Mouse (Mus musculus): ENCODE measurements around the gene Fbxl22. TPM values are rescaled to one million over a fixed set of nuclear protein-coding genes. Genes with fewer than 3 reads are reported as not detected.

The Fbxl22 gene
- 2.0 and 2.7 TPM in 2 replicates for polyA plus RNA-seq (2014; fragmentation: Nextera tagmentation; extraction: Ambion mirVana)

DNA sequence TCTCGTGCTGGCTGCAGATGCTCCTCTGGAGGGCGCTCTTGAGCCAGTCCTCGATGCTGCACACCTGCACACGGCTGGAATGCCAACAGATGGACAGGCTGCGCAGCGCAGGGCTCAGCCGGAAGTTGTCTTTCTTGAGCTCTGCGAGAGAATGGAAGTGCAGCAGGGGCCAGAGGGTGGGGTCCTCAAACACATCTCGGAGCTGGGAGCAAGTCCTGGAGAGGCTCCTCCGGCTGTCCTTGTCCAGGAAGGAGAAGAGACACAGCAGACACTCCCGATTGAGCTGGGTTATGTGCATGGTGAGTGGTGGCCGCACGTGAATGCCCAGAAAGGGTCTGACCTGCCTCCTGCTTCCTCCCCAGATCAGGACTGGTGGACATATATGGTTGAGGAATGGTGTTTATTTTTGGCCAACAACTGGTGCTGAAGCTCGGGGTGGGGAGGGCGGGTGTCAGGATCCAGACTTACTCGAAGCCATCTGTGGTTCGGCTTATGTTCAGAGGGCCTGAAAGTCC, at the start of gene Fbxl22:
Gene Fbxl22 (minus strand): TSS at position 338 of the 515 bp plus-strand sequence.
- H3K4me1 ChIP-seq (replicated peaks; ENCODE audit: control insufficient read depth, insufficient read depth, low read length): no peaks in the 10 kb centered on the region
- H3K9me3 ChIP-seq (ENCODE audit: control insufficient read depth, low read length): no peaks in the 10 kb centered on the region
- peak within 1 kb of the TSS; percentile 39; the same call in 1 of the 2 replicates for H3K27ac ChIP-seq (ENCODE audit: low read depth, low read length)
- H3K27me3 ChIP-seq (ENCODE audit: control insufficient read depth, insufficient read depth, low read length): no peaks in the 10 kb centered on the region
- no peak within 1 kb of the TSS for H3K4me3 ChIP-seq (ENCODE audit: low read depth, low read length)
- 79% methylated on average over 17 of the region's 17 CpGs for WGBS
- no peak within 1 kb of the TSS for H3K9ac ChIP-seq (ENCODE audit: low read depth, low read length)
- no peak within 1 kb of the TSS for H3K4me2 ChIP-seq (replicated peaks; ENCODE audit: low read depth, low read length)
- H3K36me3 ChIP-seq (ENCODE audit: control insufficient read depth, insufficient read depth, low read length): peaks cover 9% of the 10 kb centered on the region; the same call in 1 of the 2 replicates
- ATAC-seq (ENCODE audit: low FRiP score) (no peak), DNase-seq (ENCODE audit: low spot score) (peak; percentile 35)

DNA sequence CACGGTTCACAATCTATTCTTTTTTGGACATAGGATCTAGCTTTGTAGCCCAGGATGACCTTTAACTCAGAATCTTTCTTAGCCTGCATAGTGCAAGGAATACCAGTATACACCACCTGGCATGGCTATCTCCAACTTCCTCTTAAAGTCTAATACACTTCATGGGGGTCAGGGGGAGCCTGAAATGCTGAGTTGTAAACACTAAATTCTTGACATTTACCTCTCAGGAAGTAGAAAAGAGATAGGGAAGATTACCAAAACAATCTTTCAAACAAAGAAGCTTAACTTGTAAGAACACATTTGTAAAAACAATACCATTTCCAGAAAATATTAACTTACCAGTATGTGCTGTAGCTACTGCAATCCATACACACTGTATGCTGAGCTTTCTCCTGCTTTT, 47.8 kb upstream of the Fbxl22 start:
- no peak overlapping the region for H3K4me3 ChIP-seq (ENCODE audit: low read depth, low read length)
- no peak overlapping the region for H3K4me2 ChIP-seq (replicated peaks; ENCODE audit: low read depth, low read length)
- H3K27me3 ChIP-seq (ENCODE audit: control insufficient read depth, insufficient read depth, low read length): no peaks in the 10 kb centered on the region
- H3K4me1 ChIP-seq (replicated peaks; ENCODE audit: control insufficient read depth, insufficient read depth, low read length): no peaks in the 10 kb centered on the region
- H3K9ac ChIP-seq (ENCODE audit: low read depth, low read length): no peak overlapping the region
- H3K36me3 ChIP-seq (ENCODE audit: control insufficient read depth, insufficient read depth, low read length): no peaks in the 10 kb centered on the region
- no peaks in the 10 kb centered on the region for H3K9me3 ChIP-seq (ENCODE audit: control insufficient read depth, low read length)
- DNase-seq (ENCODE audit: low spot score) (no peak), ATAC-seq (ENCODE audit: low FRiP score) (no peak)
- WGBS: 89% methylated on average over 1 of the region's 1 CpGs
- H3K27ac ChIP-seq (ENCODE audit: low read depth, low read length): no peak overlapping the region

DNA sequence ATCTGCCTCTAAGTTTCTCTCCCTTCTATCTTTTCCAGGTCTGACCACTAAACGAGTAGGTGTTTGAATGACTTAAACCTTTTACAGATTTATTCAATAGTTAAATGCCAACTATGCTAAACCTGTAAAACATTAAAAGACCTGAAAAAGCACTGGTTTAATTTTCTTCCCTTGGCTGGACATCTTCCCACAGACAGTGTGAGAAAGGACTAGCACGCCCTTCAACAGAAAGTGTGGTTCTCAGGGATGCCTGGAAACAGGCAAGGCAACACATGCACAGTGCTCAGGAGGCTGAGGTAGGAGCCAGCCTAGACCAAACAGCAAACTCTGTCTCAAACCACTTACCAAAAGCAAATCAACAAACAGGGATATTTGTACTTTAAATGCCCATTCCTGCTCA, 47.1 kb upstream of the Fbxl22 start:
- no peaks in the 10 kb centered on the region for H3K9me3 ChIP-seq (ENCODE audit: control insufficient read depth, low read length)
- ATAC-seq (ENCODE audit: low FRiP score): no peak
- H3K27ac ChIP-seq (ENCODE audit: low read depth, low read length): no peak overlapping the region
- H3K4me1 ChIP-seq (replicated peaks; ENCODE audit: control insufficient read depth, insufficient read depth, low read length): no peaks in the 10 kb centered on the region
- DNase-seq (ENCODE audit: low spot score): no peak
- H3K4me2 ChIP-seq (replicated peaks; ENCODE audit: low read depth, low read length): no peak overlapping the region
- no peak overlapping the region for H3K4me3 ChIP-seq (ENCODE audit: low read depth, low read length)
- H3K9ac ChIP-seq (ENCODE audit: low read depth, low read length): no peak overlapping the region
- no peaks in the 10 kb centered on the region for H3K36me3 ChIP-seq (ENCODE audit: control insufficient read depth, insufficient read depth, low read length)
- H3K27me3 ChIP-seq (ENCODE audit: control insufficient read depth, insufficient read depth, low read length): no peaks in the 10 kb centered on the region
- 90% methylated on average over 2 of the region's 2 CpGs for WGBS

DNA sequence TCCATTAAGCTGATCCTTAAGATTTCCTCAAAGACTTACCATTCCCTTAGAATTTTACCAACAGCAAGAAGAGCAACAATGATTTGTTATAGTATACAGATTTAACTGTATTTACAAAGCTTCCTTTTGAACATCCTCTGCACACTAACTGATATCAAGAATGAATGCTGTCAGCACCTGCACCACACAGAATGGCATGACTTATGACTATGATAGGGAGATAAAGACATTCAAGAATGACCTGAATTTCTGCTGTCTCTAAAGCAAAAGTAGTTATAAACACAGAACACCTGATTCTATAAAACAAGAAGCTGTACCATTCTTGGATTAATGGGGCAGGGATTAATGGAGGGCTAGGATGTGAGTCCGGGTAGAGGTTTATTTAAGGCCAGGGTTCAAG, 46.3 kb upstream of the Fbxl22 start:
- no peak for ATAC-seq (ENCODE audit: low FRiP score)
- Histone ChIP-seq H3K27me3 (ENCODE audit: control insufficient read depth, insufficient read depth, low read length) (no peaks in the 10 kb centered on the region), H3K9me3 (ENCODE audit: control insufficient read depth, low read length) (no peaks in the 10 kb centered on the region), H3K36me3 (ENCODE audit: control insufficient read depth, insufficient read depth, low read length) (no peaks in the 10 kb centered on the region), H3K27ac (ENCODE audit: low read depth, low read length) (no peak overlapping the region), H3K4me3 (ENCODE audit: low read depth, low read length) (no peak overlapping the region), H3K9ac (ENCODE audit: low read depth, low read length) (no peak overlapping the region), H3K4me1 (replicated peaks; ENCODE audit: control insufficient read depth, insufficient read depth, low read length) (no peaks in the 10 kb centered on the region), H3K4me2 (replicated peaks; ENCODE audit: low read depth, low read length) (no peak overlapping the region)
- no peak for DNase-seq (ENCODE audit: low spot score)
- WGBS: 92% methylated on average over 1 of the region's 1 CpGs

DNA sequence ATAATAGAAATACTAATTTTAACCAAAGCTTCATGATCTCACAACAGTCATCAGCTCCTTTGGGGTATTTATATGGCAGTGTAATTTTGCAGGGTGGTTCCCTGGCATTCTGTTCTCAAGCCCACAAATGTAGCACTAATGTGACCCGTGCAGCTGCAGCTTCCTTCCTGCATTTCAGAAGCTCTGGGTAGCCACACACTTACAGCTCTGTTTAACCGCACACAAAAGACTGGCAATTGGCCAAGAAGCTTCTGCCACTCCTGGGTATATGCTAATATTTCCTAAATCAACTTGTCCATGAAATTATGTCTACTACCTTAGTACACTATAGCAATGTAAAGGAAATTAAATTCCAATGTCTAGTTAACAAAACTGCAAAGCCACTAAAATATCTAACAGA, 45.9 kb upstream of the Fbxl22 start:
- Histone ChIP-seq H3K4me3 (ENCODE audit: low read depth, low read length) (no peak overlapping the region), H3K4me1 (replicated peaks; ENCODE audit: control insufficient read depth, insufficient read depth, low read length) (no peaks in the 10 kb centered on the region), H3K9me3 (ENCODE audit: control insufficient read depth, low read length) (no peaks in the 10 kb centered on the region), H3K27ac (ENCODE audit: low read depth, low read length) (no peak overlapping the region), H3K9ac (ENCODE audit: low read depth, low read length) (no peak overlapping the region), H3K36me3 (ENCODE audit: control insufficient read depth, insufficient read depth, low read length) (no peaks in the 10 kb centered on the region), H3K4me2 (replicated peaks; ENCODE audit: low read depth, low read length) (no peak overlapping the region), H3K27me3 (ENCODE audit: control insufficient read depth, insufficient read depth, low read length) (no peaks in the 10 kb centered on the region)
- DNase-seq (ENCODE audit: low spot score): peak; percentile 28
- 75% methylated on average over 2 of the region's 2 CpGs for WGBS
- ATAC-seq (ENCODE audit: low FRiP score): no peak

DNA sequence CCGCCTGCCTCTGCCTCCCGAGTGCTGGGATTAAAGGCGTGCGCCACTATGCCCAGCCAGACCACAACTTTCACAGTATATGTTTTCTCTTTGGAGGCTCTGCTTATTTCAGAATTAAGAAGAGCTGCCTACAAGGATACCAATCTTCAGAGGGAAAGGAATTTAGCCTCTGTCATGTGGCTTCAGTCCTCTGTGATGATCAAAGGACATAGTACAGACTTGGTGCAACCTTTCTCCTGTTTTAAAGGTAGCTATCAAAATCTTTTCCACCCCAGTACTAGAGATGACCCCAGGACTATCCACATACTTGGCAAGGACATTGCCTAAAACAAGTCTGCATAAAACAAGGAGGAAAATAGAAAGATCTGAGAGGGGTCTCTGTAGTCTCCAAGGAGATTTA, 44.6 kb upstream of the Fbxl22 start:
- Histone ChIP-seq H3K27me3 (ENCODE audit: control insufficient read depth, insufficient read depth, low read length) (no peaks in the 10 kb centered on the region), H3K27ac (ENCODE audit: low read depth, low read length) (no peak overlapping the region), H3K9me3 (ENCODE audit: control insufficient read depth, low read length) (no peaks in the 10 kb centered on the region), H3K4me1 (replicated peaks; ENCODE audit: control insufficient read depth, insufficient read depth, low read length) (no peaks in the 10 kb centered on the region), H3K9ac (ENCODE audit: low read depth, low read length) (no peak overlapping the region), H3K4me3 (ENCODE audit: low read depth, low read length) (no peak overlapping the region), H3K36me3 (ENCODE audit: control insufficient read depth, insufficient read depth, low read length) (no peaks in the 10 kb centered on the region), H3K4me2 (replicated peaks; ENCODE audit: low read depth, low read length) (no peak overlapping the region)
- WGBS: 85% methylated on average over 4 of the region's 4 CpGs
- no peak for ATAC-seq (ENCODE audit: low FRiP score)
- DNase-seq (ENCODE audit: low spot score): no peak

DNA sequence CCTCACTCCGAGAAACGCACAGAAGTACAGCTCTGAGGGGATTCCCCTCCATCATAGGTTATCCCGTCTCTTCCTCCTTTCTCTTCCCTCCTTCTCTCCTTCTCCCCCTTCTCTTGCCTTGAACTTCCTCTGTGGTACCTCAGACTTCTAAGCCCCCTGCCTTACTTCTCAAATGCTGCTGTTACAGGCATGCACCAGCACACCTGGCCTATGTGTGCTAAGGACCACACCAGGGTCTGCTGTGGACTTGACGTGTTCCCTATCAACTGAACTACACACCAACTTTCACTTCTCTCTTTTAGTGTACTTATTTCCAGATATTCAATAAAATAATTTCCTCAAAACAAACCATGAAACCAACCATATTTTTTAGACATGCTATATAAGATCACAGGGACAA, 28.4 kb upstream of the Fbxl22 start:
- H3K4me1 ChIP-seq (replicated peaks; ENCODE audit: control insufficient read depth, insufficient read depth, low read length): no peaks in the 10 kb centered on the region
- no peaks in the 10 kb centered on the region for H3K27me3 ChIP-seq (ENCODE audit: control insufficient read depth, insufficient read depth, low read length)
- no peak overlapping the region for H3K27ac ChIP-seq (ENCODE audit: low read depth, low read length)
- no peak overlapping the region for H3K4me3 ChIP-seq (ENCODE audit: low read depth, low read length)
- H3K4me2 ChIP-seq (replicated peaks; ENCODE audit: low read depth, low read length): no peak overlapping the region
- no peak for DNase-seq (ENCODE audit: low spot score)
- 80% methylated on average over 4 of the region's 4 CpGs for WGBS
- H3K36me3 ChIP-seq (ENCODE audit: control insufficient read depth, insufficient read depth, low read length): no peaks in the 10 kb centered on the region
- no peaks in the 10 kb centered on the region for H3K9me3 ChIP-seq (ENCODE audit: control insufficient read depth, low read length)
- ATAC-seq (ENCODE audit: low FRiP score): no peak
- H3K9ac ChIP-seq (ENCODE audit: low read depth, low read length): no peak overlapping the region

DNA sequence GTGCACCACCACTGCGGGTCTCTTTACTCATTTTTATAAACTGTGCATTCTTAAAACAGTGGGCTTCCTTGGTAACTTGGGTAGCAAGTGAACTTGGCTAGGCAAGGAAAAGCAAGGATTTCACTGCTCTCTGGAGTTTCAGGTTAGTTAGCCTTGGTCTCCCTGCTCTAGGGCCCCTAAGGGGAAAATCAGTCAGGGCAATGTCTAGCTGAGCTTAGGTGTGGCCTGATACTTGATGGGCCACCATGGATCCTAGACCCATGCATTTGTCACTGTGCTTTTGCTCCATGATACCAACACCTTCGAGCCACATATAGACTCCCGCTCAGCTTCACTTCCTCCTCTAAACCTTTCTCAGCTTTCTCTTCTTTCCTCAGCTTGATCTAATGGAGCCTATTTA, 7.2 kb upstream of the Fbxl22 start:
- H3K9ac ChIP-seq (ENCODE audit: low read depth, low read length): no peak overlapping the region
- H3K4me1 ChIP-seq (replicated peaks; ENCODE audit: control insufficient read depth, insufficient read depth, low read length): no peaks in the 10 kb centered on the region
- DNase-seq (ENCODE audit: low spot score): no peak
- no peak overlapping the region for H3K4me2 ChIP-seq (replicated peaks; ENCODE audit: low read depth, low read length)
- H3K36me3 ChIP-seq (ENCODE audit: control insufficient read depth, insufficient read depth, low read length): peaks cover 12% of the 10 kb centered on the region
- H3K4me3 ChIP-seq (ENCODE audit: low read depth, low read length): no peak overlapping the region
- ATAC-seq (ENCODE audit: low FRiP score): no peak
- H3K9me3 ChIP-seq (ENCODE audit: control insufficient read depth, low read length): no peaks in the 10 kb centered on the region
- no peak overlapping the region for H3K27ac ChIP-seq (ENCODE audit: low read depth, low read length)
- H3K27me3 ChIP-seq (ENCODE audit: control insufficient read depth, insufficient read depth, low read length): no peaks in the 10 kb centered on the region
- WGBS: 94% methylated on average over 3 of the region's 3 CpGs

DNA sequence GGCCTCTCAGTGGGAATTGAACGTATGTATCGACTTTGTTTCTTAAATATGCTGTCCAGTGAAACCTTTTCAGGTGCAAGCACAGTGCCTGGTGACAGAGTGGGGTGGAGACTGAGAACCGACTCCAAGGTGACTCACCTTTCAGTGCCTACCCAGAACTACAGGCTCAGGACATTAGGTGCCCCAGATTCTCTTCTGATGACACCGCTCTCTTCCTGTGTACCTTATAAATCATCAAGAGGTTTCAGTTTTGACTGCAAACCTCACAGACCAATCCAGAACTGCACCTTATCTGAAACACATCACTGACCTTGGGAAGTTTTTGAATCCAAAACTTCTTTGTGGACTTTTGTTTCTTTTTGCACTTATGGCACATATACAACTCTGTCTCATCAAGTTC, 5.9 kb upstream of the Fbxl22 start:
- peaks cover 15% of the 10 kb centered on the region for H3K36me3 ChIP-seq (ENCODE audit: control insufficient read depth, insufficient read depth, low read length)

More for the DNA sequence above, 5.9 kb upstream of the Fbxl22 start:
- Histone ChIP-seq H3K27me3 (ENCODE audit: control insufficient read depth, insufficient read depth, low read length) (no peaks in the 10 kb centered on the region), H3K4me1 (replicated peaks; ENCODE audit: control insufficient read depth, insufficient read depth, low read length) (no peaks in the 10 kb centered on the region), H3K9ac (ENCODE audit: low read depth, low read length) (no peak overlapping the region), H3K9me3 (ENCODE audit: control insufficient read depth, low read length) (no peaks in the 10 kb centered on the region), H3K4me3 (ENCODE audit: low read depth, low read length) (no peak overlapping the region), H3K27ac (ENCODE audit: low read depth, low read length) (no peak overlapping the region), H3K4me2 (replicated peaks; ENCODE audit: low read depth, low read length) (no peak overlapping the region)
- no peak for ATAC-seq (ENCODE audit: low FRiP score)
- no peak for DNase-seq (ENCODE audit: low spot score)
- whole genome bisulfite sequencing: 98% methylated on average over 4 of the region's 4 CpGs

Data from hindbrain, embryonic 11.5 days (tissue).